Mouse (Mus musculus) MEL (cell line): ENCODE results near the gene Srbd1.

Source experiments
- CHD2 ChIP-seq: IDR thresholded peaks from 2 replicates; pipeline ENCODE4 v1.6.1; 2011; ENCODE audit warnings: low read length, improper control_type of control experiment
- CTCF ChIP-seq, 3 experiments: IDR thresholded peaks in 2 of 3; conservative IDR thresholded peaks in 1 of 3; 2 replicates each; pipeline ENCODE4 v1.5.1; 2011 to 2012; ENCODE audit warnings: low read length in 3 of 3, low read depth in 2 of 3, mild to moderate bottlenecking in 2 of 3, improper control_type of control experiment in 1 of 3, inconsistent platforms in 1 of 3, mixed read lengths in 1 of 3, moderate library complexity in 1 of 3; ENCODE audit not compliant: control insufficient read depth in 1 of 3, insufficient read depth in 1 of 3, poor library complexity in 1 of 3, severe bottlenecking in 1 of 3
- EP300 ChIP-seq, 2 experiments: IDR thresholded peaks; 2 replicates each; pipeline ENCODE4 v1.6.1; 2011; ENCODE audit warnings: improper control_type of control experiment in 2 of 2, low read length in 2 of 2, low read depth in 1 of 2, mild to moderate bottlenecking in 1 of 2
- GABPA ChIP-seq: IDR thresholded peaks from 2 replicates; pipeline ENCODE4 v1.6.1; 2012; ENCODE audit warnings: low read depth, mild to moderate bottlenecking, inconsistent platforms, low read length, improper control_type of control experiment, moderate library complexity
- HCFC1 ChIP-seq: IDR thresholded peaks from 2 replicates; pipeline ENCODE4 v1.6.1; 2012; ENCODE audit warnings: low read depth, mild to moderate bottlenecking, inconsistent platforms, low read length, improper control_type of control experiment, moderate library complexity
- JUND ChIP-seq: IDR thresholded peaks from 2 replicates; pipeline ENCODE4 v1.6.1; 2011; ENCODE audit warnings: low read depth, mild to moderate bottlenecking, improper control_type of control experiment, low read length
- MEF2A ChIP-seq: IDR thresholded peaks from 2 replicates; pipeline ENCODE4 v1.6.1; 2014; ENCODE audit warnings: low read depth, mild to moderate bottlenecking, inconsistent platforms, low read length, improper control_type of control experiment; ENCODE audit not compliant: poor library complexity, insufficient replicate concordance, severe bottlenecking; ENCODE audit errors: extremely low read depth
- POLR2A ChIP-seq, 2 experiments: IDR thresholded peaks; 2 replicates each; pipeline ENCODE4 v1.6.1; 2011 to 2012; ENCODE audit warnings: low read length in 2 of 2, mild to moderate bottlenecking in 2 of 2, control low read depth in 1 of 2, improper control_type of control experiment in 1 of 2, low read depth in 1 of 2, moderate library complexity in 1 of 2; ENCODE audit not compliant: control insufficient read depth in 1 of 2, insufficient read depth in 1 of 2, poor library complexity in 1 of 2
- RAD21 ChIP-seq: IDR thresholded peaks from 2 replicates; pipeline ENCODE4 v1.6.1; 2011; ENCODE audit warnings: mild to moderate bottlenecking, low read depth, low read length, improper control_type of control experiment
- SMC3 ChIP-seq: IDR thresholded peaks from 2 replicates; pipeline ENCODE4 v1.6.1; 2011; ENCODE audit warnings: low read depth, low read length, improper control_type of control experiment
- TBP ChIP-seq: IDR thresholded peaks from 2 replicates; pipeline ENCODE4 v1.8.0; 2011; ENCODE audit warnings: low read depth, low read length, improper control_type of control experiment
- TCF12 ChIP-seq: IDR thresholded peaks from 2 replicates; pipeline ENCODE4 v1.6.1; 2014; ENCODE audit warnings: low read depth, mild to moderate bottlenecking, inconsistent platforms, low read length, improper control_type of control experiment, moderate library complexity
- UBTF ChIP-seq: IDR thresholded peaks from 2 replicates; pipeline ENCODE4 v1.6.1; 2012; ENCODE audit warnings: low read depth, mild to moderate bottlenecking, inconsistent platforms, low read length, improper control_type of control experiment, moderate library complexity, borderline replicate concordance; ENCODE audit not compliant: insufficient read depth
- USF2 ChIP-seq, 2 experiments: IDR thresholded peaks; 2 replicates each; pipeline ENCODE4 v1.6.1; 2011 to 2012; ENCODE audit warnings: improper control_type of control experiment in 2 of 2, low read length in 2 of 2, borderline replicate concordance in 1 of 2, inconsistent platforms in 1 of 2, low read depth in 1 of 2, mild to moderate bottlenecking in 1 of 2; ENCODE audit not compliant: insufficient read depth in 1 of 2

DNA sequence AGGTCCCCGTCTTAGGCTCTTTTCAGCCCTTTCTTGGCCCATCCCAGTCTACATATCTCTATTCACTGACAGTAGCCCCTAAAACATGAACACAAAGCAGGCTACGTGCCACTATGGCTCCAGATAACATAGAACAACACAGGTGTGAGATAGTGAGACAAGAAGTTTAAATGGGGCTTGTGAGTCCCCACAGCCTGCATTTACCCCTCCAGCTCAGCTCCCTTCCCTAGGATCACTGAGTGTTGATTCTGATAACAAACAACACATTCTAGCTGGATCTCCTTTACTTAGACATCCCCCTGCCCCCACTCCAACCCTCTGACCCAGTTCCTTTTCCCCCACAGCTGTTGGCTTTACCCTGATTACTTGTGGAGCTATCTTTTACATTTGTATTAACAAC, 158.8 kb downstream of the Srbd1 start:
- TF ChIP-seq RAD21 = no peak
- no peak for TF ChIP-seq CTCF (IDR thresholded peaks at IDR 0.05 in 2 of 3, conservative IDR thresholded peaks at IDR 0.05 in 1 of 3; ENCODE audit: control insufficient read depth in 1 of 3, insufficient read depth in 1 of 3, low read depth in 2 of 3, low read length in 3 of 3, poor library complexity in 1 of 3, severe bottlenecking in 1 of 3)
- TF ChIP-seq POLR2A (IDR thresholded peaks at IDR 0.05; ENCODE audit: control insufficient read depth in 1 of 2, insufficient read depth in 1 of 2, low read depth in 1 of 2, low read length in 2 of 2, poor library complexity in 1 of 2) = no peak
- TF ChIP-seq GABPA = no peak
- TF ChIP-seq HCFC1 = no peak
- peak in 1 of 2 experiments; percentile 18; a peak in 1 of 4 replicates for TF ChIP-seq EP300 (IDR thresholded peaks at IDR 0.05; ENCODE audit: low read depth in 1 of 2, low read length in 2 of 2)
- no peak for TF ChIP-seq USF2 (IDR thresholded peaks at IDR 0.05; ENCODE audit: borderline replicate concordance in 1 of 2, insufficient read depth in 1 of 2, low read depth in 1 of 2, low read length in 2 of 2)
- TF ChIP-seq SMC3 = no peak
- no peak for TF ChIP-seq JUND
- TF ChIP-seq MEF2A = no peak
- TF ChIP-seq UBTF = no peak
- TF ChIP-seq CHD2 = no peak
- TF ChIP-seq TBP = no peak
- TF ChIP-seq TCF12 = peak; percentile 31; the same call in 1 of the 2 replicates
